Mouse (Mus musculus) mature B cell (primary cell): Measurements from ENCODE around the gene Lsm7.

Source experiments
- in situ Hi-C: fragments of 300-500 bp; cut with MboI; formaldehyde crosslinking; loops from 2 replicates; pipeline ENCODE4 v1.14.3; 2019

Gene Lsm7

GRCm38 (mm10) chr10:80813366-80813765 lies 41.6 kb downstream of the Lsm7 start, which contains the start of gene Jsrp1:
Gene Jsrp1 (minus strand): TSS chr10:80813498.
- in situ Hi-C loops, result no loop called here

- in situ Hi-C loops, result no loop called here
Observed at GRCm38 (mm10) chr10:80812391-80813041, 42.5 kb downstream of the Lsm7 start.

- in situ Hi-C loops, result no loop called here
Observed at GRCm38 (mm10) chr10:80810084-80810483, 44.9 kb downstream of the Lsm7 start.

DNA sequence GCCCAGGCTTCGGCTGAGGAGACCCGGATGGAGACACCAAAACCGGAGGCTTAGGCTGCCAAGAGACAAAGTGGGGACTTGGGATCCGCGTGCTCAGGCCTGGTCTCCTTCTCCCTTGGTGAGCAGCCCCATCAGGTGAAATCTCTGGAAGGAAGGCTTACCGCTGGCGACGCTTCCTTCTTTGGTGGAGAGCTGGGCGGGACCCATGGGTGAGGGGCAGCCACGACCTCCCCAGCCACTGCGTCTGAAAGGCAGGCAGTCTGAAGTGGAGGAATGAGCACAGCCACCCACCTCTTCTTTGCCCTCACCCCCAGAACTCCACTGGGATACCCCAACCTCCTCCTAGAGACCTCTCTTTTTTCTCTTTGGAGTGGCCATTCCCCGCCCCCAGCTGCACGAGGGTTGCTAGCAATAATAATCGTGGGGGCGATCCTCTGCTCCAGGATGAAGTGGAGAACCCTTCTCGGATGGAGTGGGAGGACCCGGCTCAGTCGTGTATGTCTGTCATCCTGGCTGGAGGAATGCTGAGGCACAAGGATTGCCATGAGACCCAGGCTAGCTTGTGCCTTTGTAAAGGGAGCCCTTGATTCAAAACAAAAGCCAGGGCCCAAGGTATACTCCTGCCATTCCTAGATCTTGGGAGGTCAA lies 45.9 kb downstream of the Lsm7 start:
- in situ Hi-C loops, result no loop called here

- in situ Hi-C loops, result no loop called here
Observed at GRCm38 (mm10) chr10:80808099-80808984, 46.7 kb downstream of the Lsm7 start.

DNA sequence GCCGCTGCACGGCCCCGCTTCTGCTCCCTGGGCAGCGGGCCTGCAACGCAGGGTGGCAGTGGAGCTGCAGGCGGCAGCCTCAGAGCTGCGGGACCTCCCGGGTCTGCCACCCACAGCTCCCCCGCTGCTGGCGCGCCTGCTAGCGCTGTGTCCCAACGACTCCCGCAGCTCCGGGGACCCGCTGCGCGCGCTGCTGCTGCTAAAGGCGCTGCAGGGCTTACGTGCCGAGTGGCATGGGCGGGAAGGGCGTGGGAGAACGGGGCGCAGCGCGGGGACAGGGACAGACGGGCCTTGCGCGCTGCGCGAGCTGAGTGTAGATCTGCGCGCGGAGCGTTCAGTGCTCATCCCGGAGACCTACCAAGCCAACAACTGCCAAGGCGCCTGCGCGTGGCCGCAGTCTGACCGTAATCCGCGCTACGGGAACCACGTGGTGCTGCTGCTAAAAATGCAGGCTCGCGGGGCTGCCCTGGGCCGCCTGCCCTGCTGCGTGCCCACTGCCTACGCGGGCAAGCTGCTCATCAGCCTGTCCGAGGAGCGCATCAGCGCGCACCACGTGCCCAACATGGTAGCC lies 47.9 kb downstream of the Lsm7 start:
- in situ Hi-C loops, result no loop called here

DNA sequence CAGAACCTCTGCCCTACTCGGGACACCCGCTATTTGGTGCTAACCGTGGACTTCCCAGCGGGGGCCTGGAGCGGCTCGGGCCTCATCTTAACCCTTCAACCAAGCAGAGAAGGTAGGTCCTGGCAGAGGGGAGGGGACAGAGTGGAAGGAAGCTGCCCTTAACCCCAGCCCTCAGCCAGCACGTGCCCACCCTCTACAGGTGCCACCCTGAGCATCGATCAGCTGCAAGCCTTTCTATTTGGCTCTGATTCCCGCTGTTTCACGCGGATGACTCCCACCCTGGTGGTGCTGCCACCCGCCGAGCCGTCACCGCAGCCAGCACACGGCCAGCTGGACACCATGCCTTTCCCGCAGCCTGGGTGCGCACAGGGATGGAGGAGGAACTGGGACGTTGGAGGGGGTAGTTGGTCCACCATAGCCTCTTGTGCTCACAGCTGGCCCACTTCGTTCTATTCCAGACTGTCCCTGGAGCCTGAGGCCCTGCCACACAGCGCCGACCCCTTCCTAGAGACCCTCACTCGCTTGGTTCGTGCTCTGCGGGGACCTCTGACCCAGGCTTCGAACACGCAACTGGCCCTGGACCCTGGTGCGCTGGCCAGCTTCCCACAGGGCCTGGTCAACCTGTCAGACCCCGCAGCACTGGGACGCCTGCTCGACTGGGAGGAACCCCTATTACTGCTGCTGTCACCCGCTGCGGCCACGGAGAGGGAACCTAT lies 48.5 kb downstream of the Lsm7 start:
- in situ Hi-C loops, result no loop called here

GRCm38 (mm10) chr10:80805925-80806324 lies 49.1 kb downstream of the Lsm7 start:
- in situ Hi-C loops, result no loop called here

DNA sequence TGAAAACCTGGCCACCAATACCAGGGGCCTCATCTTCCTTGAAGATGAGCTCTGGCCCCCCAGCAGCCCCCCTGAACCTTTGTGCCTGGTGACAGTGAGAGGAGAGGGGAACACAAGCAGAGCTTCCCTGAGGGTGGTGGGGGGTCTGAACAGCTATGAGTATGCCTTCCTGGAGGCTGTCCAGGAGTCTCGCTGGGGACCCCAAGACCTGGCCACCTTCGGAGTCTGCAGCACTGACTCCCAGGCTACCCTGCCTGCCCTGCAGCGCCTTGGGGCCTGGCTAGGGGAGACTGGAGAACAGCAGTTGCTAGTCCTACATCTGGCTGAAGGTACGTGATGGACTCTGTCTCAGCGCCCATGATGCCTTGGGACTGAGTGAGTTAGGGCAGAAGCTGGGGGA lies 49.7 kb downstream of the Lsm7 start:
- in situ Hi-C loops, result no loop called here

GRCm38 (mm10) chr10:80804916-80805315 lies 50.1 kb downstream of the Lsm7 start, which contains the start of gene Amh:
Gene Amh (plus strand): TSS chr10:80805243.
- in situ Hi-C loops, result no loop called here

DNA sequence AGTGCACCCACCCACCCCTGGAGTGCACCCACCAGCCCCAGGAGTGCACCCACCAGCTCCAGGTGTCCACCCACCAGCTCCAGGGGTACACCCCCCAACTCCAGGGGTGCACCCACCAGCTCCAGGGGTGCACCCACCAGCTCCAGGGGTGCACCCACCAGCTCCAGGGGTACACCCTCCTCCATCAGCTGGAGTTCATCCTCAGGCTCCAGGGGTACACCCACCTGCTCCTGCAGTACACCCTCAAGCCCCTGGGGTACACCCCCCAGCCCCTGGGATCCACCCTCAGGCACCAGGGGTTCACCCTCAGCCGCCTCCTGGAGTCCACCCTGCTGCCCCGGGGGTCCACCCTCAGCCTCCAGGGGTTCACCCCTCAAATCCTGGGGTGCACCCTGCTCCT lies 50.7 kb downstream of the Lsm7 start:
- in situ Hi-C loops, result no loop called here

DNA sequence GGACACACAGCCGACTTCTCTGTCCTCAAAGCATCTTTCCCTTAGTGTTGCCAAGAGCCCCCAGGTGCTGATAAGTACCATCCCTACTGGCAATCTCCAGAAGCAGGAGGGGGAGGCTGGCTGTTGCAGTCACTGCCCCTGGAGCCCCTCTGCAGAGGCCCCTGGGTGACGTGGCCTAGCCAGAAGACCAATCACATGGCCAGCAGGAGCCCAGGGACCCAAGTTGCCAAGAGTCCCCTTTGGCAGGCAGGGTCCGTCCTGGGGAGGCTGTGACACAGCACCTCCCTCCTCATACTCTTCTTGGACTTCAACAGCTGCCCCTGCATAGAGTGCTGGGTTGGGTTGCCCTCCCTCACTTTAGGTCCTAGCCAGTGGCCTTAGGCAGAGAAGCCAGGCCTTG lies 52.0 kb downstream of the Lsm7 start:
- in situ Hi-C loops, result no loop called here
